Mouse (Mus musculus): ENCODE data around the gene Spink4.

GRCm38 (mm10) chr4:40974011-40974410, 54.2 kb downstream of the Spink4 start:
- TF ChIP-seq NELFE (IDR thresholded peaks at IDR 0.05; ENCODE audit: low read depth, low read length): no peak
- no peak for TF ChIP-seq POLR2A (IDR thresholded peaks at IDR 0.05; ENCODE audit: control insufficient read depth in 1 of 2, insufficient read depth in 1 of 2, low read depth in 1 of 2, low read length in 2 of 2, poor library complexity in 1 of 2)
- no peak for TF ChIP-seq USF1 (IDR thresholded peaks at IDR 0.05; ENCODE audit: low read depth, low read length)
- TF ChIP-seq CTCF (IDR thresholded peaks at IDR 0.05 in 2 of 3, conservative IDR thresholded peaks at IDR 0.05 in 1 of 3; ENCODE audit: control insufficient read depth in 1 of 3, insufficient read depth in 1 of 3, low read depth in 2 of 3, low read length in 3 of 3, poor library complexity in 1 of 3, severe bottlenecking in 1 of 3): no peak
- no peak for TF ChIP-seq MAFK (IDR thresholded peaks at IDR 0.05; ENCODE audit: borderline replicate concordance, low read depth, low read length)
- no peak for TF ChIP-seq CHD2 (IDR thresholded peaks at IDR 0.05; ENCODE audit: low read length)
- no peak for TF ChIP-seq E2F4 (IDR thresholded peaks at IDR 0.05; ENCODE audit: borderline replicate concordance, low read depth, low read length)
- TF ChIP-seq EP300 (IDR thresholded peaks at IDR 0.05; ENCODE audit: low read depth in 1 of 2, low read length in 2 of 2): no peak
- no peak for TF ChIP-seq GATA1 (IDR thresholded peaks at IDR 0.05; ENCODE audit: low read depth, low read length)
- TF ChIP-seq CHD1 (IDR thresholded peaks at IDR 0.05; ENCODE audit: low read depth, low read length): no peak
